Mouse (Mus musculus): ENCODE data around the gene Rpl28.

- TF ChIP-seq CTCF (conservative IDR thresholded peaks at IDR 0.05 in 1 of 2, IDR thresholded peaks at IDR 0.05 in 1 of 2; ENCODE audit: low read depth in 2 of 2, low read length in 2 of 2), result no peak
- TF ChIP-seq CHD1 (IDR thresholded peaks at IDR 0.05; ENCODE audit: low read depth, low read length), result no peak
- TF ChIP-seq E2F4 (IDR thresholded peaks at IDR 0.05; ENCODE audit: insufficient replicate concordance, low read depth, low read length), result no peak
- TF ChIP-seq EP300 (IDR thresholded peaks at IDR 0.05; ENCODE audit: low read length), result no peak
- no peak for TF ChIP-seq PAX5 (IDR thresholded peaks at IDR 0.05; ENCODE audit: low read length)
- TF ChIP-seq MAX (IDR thresholded peaks at IDR 0.05; ENCODE audit: low read length), result no peak
- no peak for TF ChIP-seq POLR2A (IDR thresholded peaks at IDR 0.05; ENCODE audit: low read depth, low read length)
- no peak for TF ChIP-seq ETS1 (conservative IDR thresholded peaks at IDR 0.05; ENCODE audit: low read depth, low read length)
- no peak for TF ChIP-seq TCF12 (IDR thresholded peaks at IDR 0.05; ENCODE audit: low read depth, low read length)
- TF ChIP-seq USF1 (IDR thresholded peaks at IDR 0.05; ENCODE audit: low read depth, low read length), result no peak
- no peak for TF ChIP-seq CHD2 (IDR thresholded peaks at IDR 0.05; ENCODE audit: low read length)
- no peak for TF ChIP-seq SMC3 (IDR thresholded peaks at IDR 0.05; ENCODE audit: low read depth, low read length)
Observed at GRCm38 (mm10) chr7:4752821-4753570, 39.7 kb upstream of the Rpl28 start, which contains the start of gene Cox6b2.

Measured in CH12.LX (cell line).